Mouse (Mus musculus) layer of hippocampus, postnatal 25 days (tissue): ENCODE data around the gene Tyw1. TPM values are rescaled to one million over a fixed set of nuclear protein-coding genes. Genes with fewer than 3 reads are reported as not detected.

Source experiments
- DNase-seq, 2 experiments: peaks; one replicate each; pipeline ENCODE4 v3.0.0; 2022; ENCODE audit warnings: mixed read lengths in 2 of 2, low spot score in 1 of 2; ENCODE audit errors: extremely low spot score in 1 of 2
- total RNA-seq, 2 experiments: library from RNA; stranded (reverse); gene quantifications; 2 replicates each; pipeline ENCODE4 v1.2.3; 2021

The Tyw1 gene
- total RNA-seq, 2 experiments from 2014 or later, result 14.4 to 18.6 TPM

DNA sequence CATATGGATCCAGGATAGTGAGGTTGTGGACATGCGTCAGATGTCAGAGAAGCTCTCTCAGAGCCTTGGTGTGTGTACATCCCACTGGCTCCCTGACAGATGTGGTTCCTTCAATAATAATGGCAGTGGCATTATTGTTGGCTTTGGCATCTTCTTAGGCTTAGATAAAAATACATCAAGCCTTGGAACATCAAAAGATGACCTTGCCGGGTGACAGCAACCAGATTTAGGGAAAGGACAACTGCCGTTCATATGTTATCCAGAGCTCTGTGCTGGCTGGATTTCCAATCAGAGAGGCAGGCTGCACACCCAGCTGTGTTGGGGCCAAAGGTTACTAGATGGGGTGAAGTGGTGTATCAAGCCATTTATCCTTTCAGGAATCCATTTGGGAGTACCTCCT, 120.0 kb downstream of the Tyw1 start:
- DNase-seq, result no peak

- DNase-seq, result peak; percentile 22 to 23
Measured at GRCm38 (mm10) chr5:130384222-130384912, 128.9 kb downstream of the Tyw1 start, which contains the start of gene A330070K13Rik. Gene A330070K13Rik, minus strand, starts transcription at chr5:130384631.

- no peak for DNase-seq
Measured at GRCm38 (mm10) chr5:130386418-130386817, 131.0 kb downstream of the Tyw1 start.

Other genes starting within 250 kb of the Tyw1 start
- gene Asl, start 226.4 kb upstream of the Tyw1 start, total RNA-seq, result 10 to 100 TPM; 15.8 to 21.8 TPM
- gene Crcp, start 226.3 kb upstream of the Tyw1 start, total RNA-seq, result 10 to 100 TPM; 32.0 to 38.1 TPM
- 10 to 100 TPM; 46.4 to 48.2 TPM for gene Tpst1, start 182.3 kb upstream of the Tyw1 start, total RNA-seq
- 10 to 100 TPM; 12.9 to 13.1 TPM for gene Kctd7, start 110.8 kb upstream of the Tyw1 start, total RNA-seq
- gene Rabgef1, start 83.8 kb upstream of the Tyw1 start, total RNA-seq, result 10 to 100 TPM; 45.3 to 48.0 TPM
- 10 to 100 TPM; 35.2 to 43.5 TPM for gene Tmem248, start 38.5 kb upstream of the Tyw1 start, total RNA-seq
- gene Sbds, start 89 bp upstream of the Tyw1 start, total RNA-seq, result 10 to 100 TPM; 68.9 to 81.5 TPM
- gene Caln1, start 113.8 kb downstream of the Tyw1 start, total RNA-seq, result 100 to 1,000 TPM; 140 to 151 TPM
- gene A330070K13Rik, start 129.0 kb downstream of the Tyw1 start, total RNA-seq, result 1 to 10 TPM; 2.2 to 5.3 TPM